Mouse (Mus musculus): Measurements from ENCODE around the gene Tcf12.

Tcf12 gene

DNA sequence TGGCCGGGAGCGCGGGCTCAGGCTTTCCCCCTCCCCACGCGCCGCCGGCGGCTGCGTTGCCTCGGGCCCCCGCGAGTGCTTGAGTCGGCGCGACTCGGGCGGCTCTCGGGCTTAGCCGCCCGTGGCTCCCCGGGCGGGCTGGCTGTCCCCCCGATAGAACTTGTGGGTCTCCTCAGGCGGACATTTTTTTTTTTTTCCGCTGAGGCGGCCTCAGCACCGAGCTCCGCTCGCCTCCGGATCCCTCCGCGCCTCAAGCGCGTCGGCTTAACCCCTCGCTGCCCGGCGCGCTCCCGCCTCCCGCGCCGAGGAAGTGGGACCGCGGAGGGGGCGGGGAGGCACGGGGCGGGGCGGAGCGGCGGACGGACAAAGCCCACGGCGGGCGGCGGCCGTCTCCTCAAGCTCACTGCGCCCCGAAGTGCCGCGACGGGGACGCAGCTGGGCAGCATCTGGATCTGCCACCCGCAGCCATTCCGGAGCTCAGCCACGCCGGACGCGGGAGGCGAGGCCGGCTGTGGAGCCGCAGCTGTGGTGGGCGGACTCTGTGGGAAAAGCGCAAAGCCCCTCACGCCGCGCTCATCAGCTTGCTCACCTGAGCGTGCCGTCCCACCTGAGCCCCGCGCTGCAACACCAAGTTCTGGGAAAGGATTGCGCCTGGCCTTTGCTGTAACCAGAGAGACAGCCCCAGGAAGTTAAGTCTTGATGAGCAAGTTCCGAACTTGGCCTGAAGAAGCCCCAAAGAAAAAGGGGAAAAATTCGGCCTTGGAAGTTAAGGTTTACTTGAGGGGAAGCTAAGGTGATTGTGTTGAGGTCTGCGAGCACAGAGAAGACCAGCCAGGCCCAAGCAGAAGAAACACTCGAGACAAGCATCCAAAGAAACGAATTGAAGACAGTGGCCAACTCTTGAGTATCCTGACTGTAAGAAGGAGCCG, at the start of gene Tcf12:
Gene Tcf12 (minus strand): TSS at position 250 of the 929 bp plus-strand sequence.
- peak; percentile 79 for DNase-seq

DNA sequence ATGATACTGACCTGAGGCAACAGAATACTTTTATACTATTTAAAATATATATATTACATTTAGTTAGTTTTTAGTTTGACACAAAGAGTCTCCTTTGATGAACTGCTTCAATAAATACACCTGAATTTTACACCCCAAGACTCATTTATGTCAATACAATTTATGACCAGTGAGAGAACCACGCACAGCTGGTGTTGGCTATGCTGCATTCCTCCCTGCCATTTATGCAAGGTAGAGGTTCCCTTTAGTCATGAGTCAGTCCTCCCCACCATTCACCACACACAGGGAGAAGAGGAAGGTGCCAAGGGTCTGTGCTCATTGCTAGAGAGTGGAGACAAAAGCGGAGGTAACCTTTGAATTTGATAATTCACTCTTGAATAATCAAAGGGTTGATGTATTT, 46.7 kb upstream of the Tcf12 start:
- no peak for DNase-seq

DNA sequence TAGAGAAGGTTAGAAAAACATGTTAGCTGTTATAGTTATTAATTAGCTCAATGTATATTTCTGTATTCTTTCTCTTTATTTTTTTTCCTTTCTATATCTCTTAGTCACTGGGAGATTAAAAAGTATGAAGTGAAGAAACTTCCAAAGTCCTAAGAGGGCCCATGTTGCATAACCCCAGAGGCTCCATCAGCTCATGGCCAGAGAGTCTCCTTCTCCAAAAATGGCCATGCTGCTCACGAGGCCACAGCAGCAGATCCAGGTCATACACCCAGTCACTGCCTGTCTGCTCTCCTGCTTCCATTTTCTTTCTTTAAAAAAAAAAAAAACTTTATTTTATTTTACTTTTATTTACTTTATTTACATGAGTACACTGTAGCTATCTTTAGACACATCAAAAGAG, 45.4 kb upstream of the Tcf12 start:
- DNase-seq = no peak

DNA sequence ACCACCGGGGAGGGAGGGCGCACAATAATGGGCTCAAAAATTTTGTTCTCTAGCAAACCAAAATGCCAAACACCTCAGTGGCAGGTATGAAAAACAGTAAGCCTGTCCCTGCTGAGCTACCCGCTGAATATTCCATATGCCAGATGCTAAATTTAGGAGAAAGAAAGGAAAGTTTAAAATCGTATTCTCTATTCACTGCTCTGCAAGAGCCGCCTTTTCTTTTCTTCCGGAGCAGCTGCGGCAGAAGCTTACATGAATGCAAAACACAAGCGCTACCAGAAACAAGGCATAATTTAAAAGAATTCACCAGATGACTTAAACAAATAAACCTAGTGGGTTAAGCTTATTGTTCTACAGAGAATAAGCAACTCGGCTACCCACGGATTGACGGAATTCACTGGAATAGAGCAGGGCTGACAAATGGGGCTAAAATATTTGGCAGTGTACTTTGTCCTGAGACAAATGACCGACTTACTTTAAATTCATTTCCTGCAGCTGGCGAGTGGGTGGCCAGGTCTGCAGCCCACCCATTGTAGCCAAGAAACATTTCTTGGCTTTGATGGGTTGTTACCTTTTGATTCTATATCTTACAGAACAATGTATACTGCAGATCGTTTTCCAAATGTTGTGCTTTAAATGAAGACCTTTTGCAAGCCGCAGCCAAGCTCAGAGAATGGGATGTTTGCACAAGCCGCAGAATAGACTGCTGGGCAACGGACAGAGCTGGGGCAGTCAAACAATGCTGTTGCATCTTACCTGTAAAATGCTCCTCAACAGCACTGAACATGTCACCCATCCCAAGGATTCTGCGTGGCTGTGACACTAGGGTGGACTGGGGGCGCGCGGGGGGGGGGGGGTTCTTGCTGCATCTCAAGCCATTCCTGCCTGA, 43.8 kb upstream of the Tcf12 start:
- peak; percentile 60 for DNase-seq

- DNase-seq = no peak
Observed at GRCm38 (mm10) chr9:72144148-72144547, 32.5 kb upstream of the Tcf12 start.

- no peak for DNase-seq
Observed at GRCm38 (mm10) chr9:72137899-72138298, 26.2 kb upstream of the Tcf12 start.

DNA sequence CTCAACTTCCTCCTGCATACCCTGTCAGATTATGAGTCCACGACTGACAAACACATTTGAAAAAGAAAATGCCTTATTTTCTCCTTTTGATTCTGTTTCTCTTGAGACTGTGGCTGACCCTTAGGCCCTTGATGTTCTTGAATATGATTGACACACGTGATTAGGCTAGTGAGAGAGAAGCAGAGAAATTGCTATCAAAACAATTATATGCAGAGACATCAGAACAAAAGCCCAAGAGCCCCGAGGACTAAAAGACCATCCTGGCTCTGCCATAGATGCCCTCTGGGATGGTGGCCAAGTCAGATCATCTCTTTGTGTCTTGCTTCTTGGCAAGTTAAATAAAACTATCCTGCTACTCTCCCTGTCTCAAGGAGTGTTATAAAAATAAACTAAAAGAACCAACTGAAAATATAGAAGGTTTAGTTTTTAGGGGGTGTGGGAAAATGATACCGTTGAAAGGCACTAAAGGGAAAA, 22.1 kb upstream of the Tcf12 start:
- DNase-seq = no peak

- peak; percentile 88 for DNase-seq
Observed at GRCm38 (mm10) chr9:72133089-72133771, 21.6 kb upstream of the Tcf12 start.

DNA sequence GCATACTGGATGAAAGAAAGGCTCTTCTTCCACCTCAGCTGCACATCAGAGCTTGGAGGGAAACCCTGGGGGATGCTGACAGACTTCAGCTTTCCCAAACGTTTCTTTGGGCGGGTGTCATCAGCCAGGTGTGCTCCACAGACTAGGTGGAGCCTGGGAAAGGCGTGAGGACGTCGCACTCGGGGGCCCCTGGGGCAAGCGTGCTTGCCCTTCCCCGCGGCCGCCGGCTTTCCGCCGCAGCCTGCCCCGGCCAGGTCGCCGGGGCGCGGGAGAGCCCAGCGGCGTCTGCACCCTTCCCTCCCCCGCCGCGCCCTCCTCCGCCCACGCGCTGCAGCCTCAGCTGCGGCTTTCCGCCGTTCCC, 21.0 kb upstream of the Tcf12 start:
- DNase-seq = no peak

DNA sequence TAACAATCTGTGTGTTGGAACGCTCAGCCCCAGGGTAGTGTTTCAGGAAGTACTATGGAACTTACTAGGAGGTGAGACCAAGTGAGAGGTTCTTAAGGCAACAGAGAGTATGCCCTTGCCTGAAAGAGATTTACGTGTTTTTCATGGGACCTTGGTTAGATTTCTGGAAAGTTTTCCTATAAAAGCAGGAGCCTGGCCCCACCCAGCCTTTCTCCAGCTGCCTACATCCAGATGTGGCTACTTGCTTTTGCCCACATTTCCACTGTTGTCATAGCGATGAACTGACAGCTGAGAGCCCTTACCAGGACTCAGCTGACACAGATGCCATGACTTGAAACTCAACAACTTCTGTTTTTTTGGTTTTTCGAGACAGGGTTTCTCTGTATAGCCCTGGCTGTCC, 18.2 kb upstream of the Tcf12 start:
- no peak for DNase-seq

GRCm38 (mm10) chr9:72125442-72125841, 13.8 kb upstream of the Tcf12 start:
- peak; percentile 67 for DNase-seq

DNA sequence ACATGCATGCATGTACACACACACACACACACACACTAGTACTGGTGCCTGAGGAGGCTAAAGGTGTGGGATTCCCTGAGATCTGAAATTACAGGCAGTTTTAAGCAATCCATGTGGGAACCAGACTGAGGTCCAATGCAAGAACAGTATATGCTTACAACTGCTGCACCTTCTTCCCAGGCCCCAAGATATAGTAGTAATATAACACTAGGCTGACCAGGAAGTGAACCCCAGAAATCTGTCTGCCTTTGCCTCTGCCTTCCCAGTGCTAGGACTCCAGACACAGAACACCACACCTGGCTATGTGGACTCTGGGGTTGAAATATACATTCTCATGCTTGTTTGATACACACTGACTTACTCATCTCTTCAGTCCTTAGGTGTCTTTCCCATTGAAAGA, 6.8 kb upstream of the Tcf12 start:
- no peak for DNase-seq

GRCm38 (mm10) chr9:72111004-72111621, 558 bp downstream of the Tcf12 start:
- DNase-seq = peak; percentile 73

- peak; percentile 49 for DNase-seq
Observed at GRCm38 (mm10) chr9:72110627-72111003, 1.1 kb downstream of the Tcf12 start.

DNA sequence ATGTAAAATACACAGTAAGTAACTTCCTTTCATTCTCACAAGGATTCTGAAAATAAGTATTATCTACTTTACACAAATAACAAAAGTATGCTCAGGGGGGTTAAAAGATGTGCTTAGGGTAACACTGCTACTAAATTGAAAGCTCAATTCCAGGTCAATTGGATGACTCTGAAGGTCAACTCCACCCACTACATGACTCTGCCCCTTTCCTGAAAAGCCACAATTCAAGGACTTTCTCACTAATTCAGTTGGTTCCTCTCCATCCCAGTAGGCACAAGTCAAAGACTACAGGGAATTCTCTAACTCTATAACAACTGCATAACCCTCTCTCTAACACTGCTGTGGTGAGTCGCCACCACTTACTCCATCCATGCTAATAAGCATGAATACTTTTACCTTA, 8.2 kb downstream of the Tcf12 start:
- no peak for DNase-seq

- no peak for DNase-seq
Observed at GRCm38 (mm10) chr9:72099945-72100685, 11.6 kb downstream of the Tcf12 start.

GRCm38 (mm10) chr9:72098056-72098455, 13.6 kb downstream of the Tcf12 start:
- DNase-seq = no peak

DNA sequence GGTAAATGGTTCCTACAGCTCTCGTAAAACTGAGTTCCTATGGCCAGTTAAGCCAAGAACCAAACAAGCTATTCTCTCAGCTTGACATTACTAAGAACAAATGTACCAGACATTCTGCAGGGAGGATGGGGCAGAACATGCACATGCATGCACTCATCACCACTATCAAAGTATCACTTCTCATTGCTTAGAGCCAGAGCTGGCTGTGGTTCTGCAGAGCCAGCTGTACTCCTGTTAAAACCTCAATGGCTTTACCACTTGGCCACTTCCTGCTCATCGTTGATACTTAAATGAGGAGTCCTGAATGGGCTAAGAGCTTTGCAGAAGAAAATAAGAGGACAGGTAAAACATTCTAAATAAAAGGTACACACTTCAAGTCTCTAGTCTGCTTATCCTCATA, 14.6 kb downstream of the Tcf12 start:
- no peak for DNase-seq

GRCm38 (mm10) chr9:72094675-72095074, 17.0 kb downstream of the Tcf12 start:
- no peak for DNase-seq

GRCm38 (mm10) chr9:72092191-72092590, 19.5 kb downstream of the Tcf12 start:
- DNase-seq = no peak

DNA sequence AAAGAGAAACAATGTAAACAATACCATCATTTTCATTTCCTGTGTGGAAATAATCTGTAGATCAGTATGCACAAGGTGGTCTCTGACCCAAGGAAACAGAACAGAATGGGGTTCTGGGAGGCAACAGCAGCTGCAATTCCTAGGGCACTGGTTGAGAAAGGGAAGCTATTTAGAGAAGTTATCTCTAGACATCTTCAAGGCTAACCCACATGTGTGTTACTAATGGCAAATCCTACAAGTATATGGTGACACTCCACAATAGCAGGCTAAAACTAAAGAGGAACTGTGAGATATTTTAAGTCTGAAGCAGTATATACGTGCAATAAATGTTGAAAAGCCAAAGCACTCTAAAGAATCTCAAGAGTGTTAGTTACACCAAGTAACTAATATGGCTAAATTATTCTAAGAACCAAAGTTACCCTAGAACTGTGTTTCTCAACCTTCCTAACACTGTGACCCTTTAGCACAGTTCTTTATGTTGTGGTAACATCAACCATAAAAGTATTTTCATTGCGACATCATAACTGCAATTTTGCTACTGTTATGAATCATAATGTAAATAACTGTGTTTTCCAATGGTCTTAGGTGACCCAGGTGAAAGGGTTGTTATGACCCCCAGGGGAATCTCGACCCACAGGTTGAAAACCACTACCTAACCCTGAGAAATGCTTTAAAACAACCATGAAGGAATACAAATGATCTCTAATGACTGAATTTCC, 22.6 kb downstream of the Tcf12 start:
- DNase-seq = no peak
